Mouse (Mus musculus): Measurements from ENCODE around the gene Apba3.

Gene Apba3

GRCm38 (mm10) chr10:81285694-81286450, 19.1 kb downstream of the Apba3 start:
- in situ Hi-C loops (cut with MboI; ENCODE audit: low pct_unique_long_range_greater_than_20kb in 1 of 2, low sequenced_read_pairs in 2 of 2, unreplicated experiment in 1 of 2) = loop anchor here (5.0 to 10.0 kb wide), 2 partner anchors 56 to 59 kb away; partner anchors contain the start of gene Gipc3 (in 2 of the 2)

GRCm38 (mm10) chr10:81286586-81286985, 19.8 kb downstream of the Apba3 start:
- in situ Hi-C loops (cut with MboI; ENCODE audit: low pct_unique_long_range_greater_than_20kb in 1 of 2, low sequenced_read_pairs in 2 of 2, unreplicated experiment in 1 of 2) = loop anchor here (5.0 to 10.0 kb wide), 2 partner anchors 56 to 58 kb away; partner anchors contain the start of gene Gipc3 (in 2 of the 2)

- in situ Hi-C loops (cut with MboI; ENCODE audit: low pct_unique_long_range_greater_than_20kb in 1 of 2, low sequenced_read_pairs in 2 of 2, unreplicated experiment in 1 of 2) = loop anchor here (5.0 to 10.0 kb wide), 2 partner anchors 55 to 57 kb away; partner anchors contain the start of gene Gipc3 (in 2 of the 2)
These were observed 20.9 kb downstream of the Apba3 start for GRCm38 (mm10) chr10:81287513-81288157.

GRCm38 (mm10) chr10:81288601-81289000, 21.8 kb downstream of the Apba3 start:
- in situ Hi-C loops (cut with MboI; ENCODE audit: low pct_unique_long_range_greater_than_20kb in 1 of 2, low sequenced_read_pairs in 2 of 2, unreplicated experiment in 1 of 2) = loop anchor here (5.0 to 10.0 kb wide), 2 partner anchors 54 to 56 kb away; partner anchors contain the start of gene Gipc3 (in 2 of the 2)

GRCm38 (mm10) chr10:81289278-81289677, 22.5 kb downstream of the Apba3 start:
- in situ Hi-C loops (cut with MboI; ENCODE audit: low pct_unique_long_range_greater_than_20kb in 1 of 2, low sequenced_read_pairs in 2 of 2, unreplicated experiment in 1 of 2) = loop anchor here (5.0 to 10.0 kb wide), 2 partner anchors 53 to 56 kb away; partner anchors contain the start of gene Gipc3 (in 2 of the 2)

- in situ Hi-C loops (cut with MboI; ENCODE audit: low pct_unique_long_range_greater_than_20kb in 1 of 2, low sequenced_read_pairs in 2 of 2, unreplicated experiment in 1 of 2) = loop anchor here (5.0 to 10.0 kb wide), 2 partner anchors 52 to 55 kb away; partner anchors contain the start of gene Gipc3 (in 2 of the 2)
These were observed 23.1 kb downstream of the Apba3 start for GRCm38 (mm10) chr10:81289811-81290210.

GRCm38 (mm10) chr10:81290698-81291460, 24.1 kb downstream of the Apba3 start:
- in situ Hi-C loops (cut with MboI; ENCODE audit: low pct_unique_long_range_greater_than_20kb in 1 of 2, low sequenced_read_pairs in 2 of 2, unreplicated experiment in 1 of 2) = no loop called here

- in situ Hi-C loops (cut with MboI; ENCODE audit: low pct_unique_long_range_greater_than_20kb in 1 of 2, low sequenced_read_pairs in 2 of 2, unreplicated experiment in 1 of 2) = no loop called here
These were observed 24.8 kb downstream of the Apba3 start, which contains the start of gene Tjp3 for GRCm38 (mm10) chr10:81291511-81292104. Gene Tjp3 (minus strand): TSS chr10:81291581.

- in situ Hi-C loops (cut with MboI; ENCODE audit: low pct_unique_long_range_greater_than_20kb in 1 of 2, low sequenced_read_pairs in 2 of 2, unreplicated experiment in 1 of 2) = no loop called here
These were observed 26.0 kb downstream of the Apba3 start, which contains the start of gene Pip5k1c for GRCm38 (mm10) chr10:81292554-81293333. Gene Pip5k1c (plus strand): TSS chr10:81292963.

GRCm38 (mm10) chr10:81293334-81294030, 26.7 kb downstream of the Apba3 start:
- in situ Hi-C loops (cut with MboI; ENCODE audit: low pct_unique_long_range_greater_than_20kb in 1 of 2, low sequenced_read_pairs in 2 of 2, unreplicated experiment in 1 of 2) = no loop called here

- in situ Hi-C loops (cut with MboI; ENCODE audit: low pct_unique_long_range_greater_than_20kb in 1 of 2, low sequenced_read_pairs in 2 of 2, unreplicated experiment in 1 of 2) = no loop called here
These were observed 27.7 kb downstream of the Apba3 start for GRCm38 (mm10) chr10:81294442-81294841.

- in situ Hi-C loops (cut with MboI; ENCODE audit: low pct_unique_long_range_greater_than_20kb in 1 of 2, low sequenced_read_pairs in 2 of 2, unreplicated experiment in 1 of 2) = no loop called here
These were observed 28.4 kb downstream of the Apba3 start for GRCm38 (mm10) chr10:81295185-81295584.

GRCm38 (mm10) chr10:81297246-81297645, 30.5 kb downstream of the Apba3 start:
- in situ Hi-C loops (cut with MboI; ENCODE audit: low pct_unique_long_range_greater_than_20kb in 1 of 2, low sequenced_read_pairs in 2 of 2, unreplicated experiment in 1 of 2) = no loop called here

GRCm38 (mm10) chr10:81297845-81298244, 31.1 kb downstream of the Apba3 start:
- in situ Hi-C loops (cut with MboI; ENCODE audit: low pct_unique_long_range_greater_than_20kb in 1 of 2, low sequenced_read_pairs in 2 of 2, unreplicated experiment in 1 of 2) = no loop called here

- in situ Hi-C loops (cut with MboI; ENCODE audit: low pct_unique_long_range_greater_than_20kb in 1 of 2, low sequenced_read_pairs in 2 of 2, unreplicated experiment in 1 of 2) = no loop called here
These were observed 31.8 kb downstream of the Apba3 start for GRCm38 (mm10) chr10:81298369-81299100.

GRCm38 (mm10) chr10:81299585-81300351, 33.0 kb downstream of the Apba3 start:
- in situ Hi-C loops (cut with MboI; ENCODE audit: low pct_unique_long_range_greater_than_20kb in 1 of 2, low sequenced_read_pairs in 2 of 2, unreplicated experiment in 1 of 2) = no loop called here

Data from mouse embryonic stem cell (cell line).